Mouse (Mus musculus): ENCODE results near the gene Ccnb2.

DNA sequence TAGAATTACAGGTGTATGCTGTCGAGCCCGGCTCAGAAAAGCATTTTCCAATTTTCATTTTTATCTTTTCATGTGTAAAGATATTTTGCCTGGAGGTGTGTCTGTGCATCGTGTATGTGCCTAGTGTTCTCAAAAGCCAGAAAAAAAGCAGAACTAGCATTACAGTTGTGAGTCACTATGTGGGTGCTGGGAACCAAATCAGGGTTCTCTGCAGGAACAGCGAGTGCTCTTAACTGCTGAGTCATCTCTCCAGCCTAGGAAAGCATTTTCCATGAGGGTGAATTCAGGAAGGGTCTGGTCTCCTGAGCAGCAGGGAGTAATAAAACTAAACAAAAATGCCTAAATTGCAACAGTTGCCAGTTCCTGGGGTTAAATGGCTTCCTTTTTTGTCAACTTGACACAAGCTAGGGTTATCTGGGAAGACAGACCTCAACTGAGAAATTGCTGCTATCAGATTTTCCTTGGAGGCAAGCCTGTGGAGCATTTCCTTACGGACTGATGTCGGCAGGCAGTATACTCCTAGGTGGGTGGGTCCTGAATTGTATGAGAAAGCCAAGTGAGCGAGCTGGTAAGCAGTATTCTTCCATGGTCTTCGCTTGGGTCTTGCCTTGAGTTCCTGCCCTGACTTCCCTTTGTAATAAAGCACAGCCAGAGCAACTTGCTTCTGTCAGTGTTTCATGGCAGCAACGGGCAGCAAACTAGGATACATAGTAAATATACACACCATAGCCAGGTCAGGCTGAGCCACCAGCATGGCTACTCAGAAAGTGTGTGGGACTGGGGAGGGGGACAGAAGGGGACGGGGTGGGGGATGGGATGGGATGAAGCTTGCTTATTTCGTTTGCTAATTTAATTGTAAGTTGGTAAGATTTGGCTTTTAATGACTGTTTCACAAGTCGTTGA lies 29.4 kb downstream of the Ccnb2 start:
- no peak for TF ChIP-seq CTCF (IDR thresholded peaks at IDR 0.05; ENCODE audit: low read depth, low read length)
- TF ChIP-seq EP300 (IDR thresholded peaks at IDR 0.05; ENCODE audit: insufficient read depth, low read depth, low read length): no peak
- no peak for TF ChIP-seq POLR2A (IDR thresholded peaks at IDR 0.05; ENCODE audit: insufficient read depth, low read length)
